Mouse (Mus musculus): ENCODE results near the gene Dlg2. TPM values are rescaled to one million over a fixed set of nuclear protein-coding genes. Genes with fewer than 3 reads are reported as not detected.
A peak's percentile ranks its signal among the peaks of the same experiment; 100 is the strongest.

The Dlg2 gene
- total RNA-seq, 2 experiments from 2014 or later: 277 to 316 TPM

GRCm38 (mm10) chr7:90508124-90508523 is 31.7 kb downstream of the Dlg2 start:
- intact Hi-C loops (cut with DNase I): no loop called here
- DNase-seq (ENCODE audit: low spot score in 2 of 2): no peak

- intact Hi-C loops (cut with DNase I): loop anchor here (2.0 to 10.0 kb wide), 2 partner anchors 373 to 715 kb away; no protein-coding TSS in a partner anchor
- DNase-seq (ENCODE audit: low spot score in 2 of 2): no peak
Observed at GRCm38 (mm10) chr7:90512293-90512692, 35.8 kb downstream of the Dlg2 start.

GRCm38 (mm10) chr7:90539481-90540402 is 63.3 kb downstream of the Dlg2 start:
- intact Hi-C loops (cut with DNase I): no loop called here

GRCm38 (mm10) chr7:90540811-90541323 is 64.4 kb downstream of the Dlg2 start:
- intact Hi-C loops (cut with DNase I): no loop called here
- DNase-seq (ENCODE audit: low spot score in 2 of 2): no peak

More at GRCm38 (mm10) chr7:90539481-90540402, 63.3 kb downstream of the Dlg2 start:
- peak in 1 of 2 experiments; percentile 12 for DNase-seq (ENCODE audit: low spot score in 2 of 2)

GRCm38 (mm10) chr7:90553399-90553798 is 76.9 kb downstream of the Dlg2 start:
- DNase-seq (ENCODE audit: low spot score in 2 of 2): no peak
- intact Hi-C loops (cut with DNase I): no loop called here

- no peak for DNase-seq (ENCODE audit: low spot score in 2 of 2)
- intact Hi-C loops (cut with DNase I): no loop called here
Observed at GRCm38 (mm10) chr7:90554421-90554820, 77.9 kb downstream of the Dlg2 start.

GRCm38 (mm10) chr7:90569130-90569529 is 92.7 kb downstream of the Dlg2 start:
- intact Hi-C loops (cut with DNase I): no loop called here
- DNase-seq (ENCODE audit: low spot score in 2 of 2): no peak

- intact Hi-C loops (cut with DNase I): no loop called here
- DNase-seq (ENCODE audit: low spot score in 2 of 2): no peak
Observed at GRCm38 (mm10) chr7:90587795-90588194, 111.3 kb downstream of the Dlg2 start.

- intact Hi-C loops (cut with DNase I): no loop called here
- DNase-seq (ENCODE audit: low spot score in 2 of 2): no peak
Observed at GRCm38 (mm10) chr7:90588318-90588717, 111.8 kb downstream of the Dlg2 start.

- intact Hi-C loops (cut with DNase I): no loop called here
- DNase-seq (ENCODE audit: low spot score in 2 of 2): no peak
Observed at GRCm38 (mm10) chr7:90609764-90610163, 133.3 kb downstream of the Dlg2 start.

- DNase-seq (ENCODE audit: low spot score in 2 of 2): no peak
- intact Hi-C loops (cut with DNase I): no loop called here
Observed at GRCm38 (mm10) chr7:90630546-90630945, 154.1 kb downstream of the Dlg2 start.

GRCm38 (mm10) chr7:90649512-90649911 is 173.0 kb downstream of the Dlg2 start:
- DNase-seq (ENCODE audit: low spot score in 2 of 2): no peak
- intact Hi-C loops (cut with DNase I): no loop called here

GRCm38 (mm10) chr7:90651128-90651527 is 174.7 kb downstream of the Dlg2 start:
- intact Hi-C loops (cut with DNase I): no loop called here
- no peak for DNase-seq (ENCODE audit: low spot score in 2 of 2)

GRCm38 (mm10) chr7:90651611-90652010 is 175.1 kb downstream of the Dlg2 start:
- no peak for DNase-seq (ENCODE audit: low spot score in 2 of 2)
- intact Hi-C loops (cut with DNase I): no loop called here

- intact Hi-C loops (cut with DNase I): no loop called here
- no peak for DNase-seq (ENCODE audit: low spot score in 2 of 2)
Observed at GRCm38 (mm10) chr7:90658593-90658992, 182.1 kb downstream of the Dlg2 start.

- DNase-seq (ENCODE audit: low spot score in 2 of 2): no peak
- intact Hi-C loops (cut with DNase I): loop anchor here (10.0 kb wide), 1 partner anchor 401 kb away; no protein-coding TSS in a partner anchor
Observed at GRCm38 (mm10) chr7:90694050-90694449, 217.6 kb downstream of the Dlg2 start.

- intact Hi-C loops (cut with DNase I): loop anchor here (10.0 kb wide), 1 partner anchor 398 kb away; no protein-coding TSS in a partner anchor
- no peak for DNase-seq (ENCODE audit: low spot score in 2 of 2)
Observed at GRCm38 (mm10) chr7:90696181-90696950, 219.9 kb downstream of the Dlg2 start.

GRCm38 (mm10) chr7:90703163-90703852 is 226.8 kb downstream of the Dlg2 start:
- intact Hi-C loops (cut with DNase I): no loop called here
- DNase-seq (ENCODE audit: low spot score in 2 of 2): peak in 1 of 2 experiments; percentile 3

- DNase-seq (ENCODE audit: low spot score in 2 of 2): no peak
- intact Hi-C loops (cut with DNase I): no loop called here
Observed at GRCm38 (mm10) chr7:90703951-90704350, 227.5 kb downstream of the Dlg2 start.

GRCm38 (mm10) chr7:90734086-90734485 is 257.6 kb downstream of the Dlg2 start:
- intact Hi-C loops (cut with DNase I): no loop called here

More at GRCm38 (mm10) chr7:90734086-90734485, 257.6 kb downstream of the Dlg2 start:
- no peak for DNase-seq (ENCODE audit: low spot score in 2 of 2)

All from left cerebral cortex, postnatal 36 days (tissue).